Mouse (Mus musculus) embryo, embryonic 11.5 days (tissue): ENCODE results near the gene Vmn2r44.
"Not testable (repeated sequence)": the region's sequence is repeated elsewhere in the genome, so short reads cannot be mapped to it uniquely, and the experiment has no call there.

Source experiments
- DNase-seq: peaks from one replicate; pipeline ENCODE4 v3.0.0-alpha.2; 2012; ENCODE audit warnings: low read depth, low spot score

The Vmn2r44 gene

DNA sequence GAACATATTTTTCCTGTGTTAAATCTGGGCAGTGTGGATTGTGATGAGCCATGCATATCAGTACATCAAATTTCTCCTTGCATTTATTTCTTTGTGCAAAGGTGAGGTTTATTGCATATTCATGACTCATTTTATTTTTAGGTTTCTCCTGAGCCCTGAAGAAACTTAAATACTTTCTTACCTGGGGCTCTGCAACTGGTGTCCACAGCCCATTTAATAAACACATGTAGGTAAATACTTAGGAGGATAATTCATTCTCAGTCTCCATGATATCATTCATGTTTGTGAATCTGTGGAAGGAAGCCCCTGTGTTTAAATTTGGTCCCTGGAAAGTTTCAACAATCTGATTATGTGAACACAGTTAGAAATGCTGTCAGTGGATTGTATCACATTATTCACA, at the start of gene Vmn2r44:
TSS of gene Vmn2r44 (minus strand) at position 101 of the 400 bp plus-strand sequence.
- DNase-seq: not testable (repeated sequence)

- DNase-seq: not testable (repeated sequence)
Measured at GRCm38 (mm10) chr7:8357879-8358278, 25.3 kb downstream of the Vmn2r44 start.
